23 mouse cellular contexts compared by ENCODE assay signal in the genomic region with DNA sequence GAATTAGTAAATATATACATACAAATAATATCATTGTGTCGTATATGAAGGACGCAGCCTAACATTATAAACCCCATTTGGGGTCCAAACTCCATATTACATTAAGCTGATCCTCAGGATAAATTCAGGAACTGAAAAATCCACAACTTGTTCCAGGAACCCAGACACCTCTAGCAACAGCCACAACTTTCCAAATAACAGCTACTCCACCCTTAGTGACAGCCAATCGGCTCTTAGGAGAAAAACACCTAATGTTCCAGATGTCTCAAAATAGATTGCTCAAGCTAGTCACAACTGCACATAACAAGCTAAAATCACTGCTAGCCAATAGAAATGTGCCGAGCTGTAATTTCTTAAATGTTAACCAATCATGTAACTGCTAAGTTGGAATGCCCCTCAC.
DNase-seq lines count a peak whose midpoint lies in the region; ATAC-seq and TF ChIP-seq lines count a peak whose summit lies in the region.
"Had no signal": no experiment of that assay in that cellular context is flagged by ENCODE, and none has a peak within 500 bp of the region (broad histone marks: within the 10 kb centered on the region; RNA-seq: fewer than 3 reads in every experiment).

No protein-coding gene starts in this region.

- H3K79me2 ChIP-seq in CH12.LX (replicated peaks; ENCODE audit: control insufficient read depth, extremely low read depth, insufficient read depth, poor library complexity, severe bottlenecking) = no peaks in the 10 kb centered on the region

- no peak overlapping the region for H3K4me3 ChIP-seq in lung, postnatal 0 days (ENCODE audit: low read depth, low read length)
- no peak overlapping the region for H3K4me3 ChIP-seq in CH12.LX (replicated peaks in 1 of 3; ENCODE audit: low read depth in 2 of 3, low read length in 2 of 3, poor library complexity in 1 of 3)
- H3K4me3 ChIP-seq: embryonic facial prominence, embryonic 10.5 days; embryonic facial prominence, embryonic 12.5 days; forebrain, embryonic 13.5 days; forebrain, embryonic 15.5 days had no signal

- in situ Hi-C loops in CH12.LX (cut with MboI; ENCODE audit: low pct_ligation_motif_present, low pct_unique_long_range_greater_than_20kb, low sequenced_read_pairs) = no loop called here

- H3K27ac ChIP-seq in lung, postnatal 0 days (ENCODE audit: low read length) = no peak overlapping the region
- no peak overlapping the region for H3K27ac ChIP-seq in CH12.LX (ENCODE audit: insufficient read depth, low read depth)
- H3K27ac ChIP-seq: embryonic facial prominence, embryonic 10.5 days; embryonic facial prominence, embryonic 12.5 days; forebrain, embryonic 13.5 days; forebrain, embryonic 15.5 days had no signal

- TF ChIP-seq RAD21 in CH12.LX (IDR thresholded peaks at IDR 0.05; ENCODE audit: low read depth, low read length) = no peak

- H3K36me3 ChIP-seq in lung, postnatal 0 days (ENCODE audit: insufficient read depth, low read length) = no peaks in the 10 kb centered on the region
- no peaks in the 10 kb centered on the region for H3K36me3 ChIP-seq in CH12.LX (replicated peaks in 1 of 2; ENCODE audit: control insufficient read depth in 1 of 2, insufficient read depth in 1 of 2, low read length in 1 of 2)
- H3K36me3 ChIP-seq: embryonic facial prominence, embryonic 10.5 days; embryonic facial prominence, embryonic 12.5 days; forebrain, embryonic 15.5 days; G1E had no signal

- dilution Hi-C loops in CH12.LX (cut with MboI; ENCODE audit: extremely low pct_ligation_motif_present, extremely low pct_unique_long_range_greater_than_20kb, low sequenced_read_pairs) = no loop called here

- H3K9ac ChIP-seq in lung, postnatal 0 days (replicated peaks; ENCODE audit: low read depth) = no peak overlapping the region
- no peak overlapping the region for H3K9ac ChIP-seq in CH12.LX (ENCODE audit: insufficient read depth, low read depth)
- H3K9ac ChIP-seq: embryonic facial prominence, embryonic 12.5 days; forebrain, embryonic 13.5 days; forebrain, embryonic 15.5 days had no signal

- no peaks in the 10 kb centered on the region for H3K27me3 ChIP-seq in lung, postnatal 0 days (replicated peaks; ENCODE audit: insufficient read depth, low read length)
- H3K27me3 ChIP-seq in CH12.LX (replicated peaks) = no peaks in the 10 kb centered on the region
- H3K27me3 ChIP-seq: embryonic facial prominence, embryonic 12.5 days; forebrain, embryonic 13.5 days; forebrain, embryonic 15.5 days; Patski had no signal

- ATAC-seq in lung, postnatal 0 days = no peak
- ATAC-seq: activated CD4-positive, CD25-positive, alpha-beta regulatory T cell, adult 4 months; forebrain, embryonic 13.5 days; forebrain, embryonic 15.5 days; Patski had no signal

- H3K4me2 ChIP-seq in lung, postnatal 0 days (replicated peaks; ENCODE audit: low read depth, low read length) = no peak overlapping the region
- H3K4me2 ChIP-seq in CH12.LX (ENCODE audit: insufficient read depth, low read depth, poor library complexity, severe bottlenecking) = peak overlapping the region; percentile 15; the same call in 1 of the 2 replicates
- H3K4me2 ChIP-seq: embryonic facial prominence, embryonic 12.5 days; forebrain, embryonic 13.5 days; forebrain, embryonic 15.5 days had no signal

- intact Hi-C loops in heart, postnatal 25 days (cut with DNase I) = no loop called here
- intact Hi-C loops in heart, postnatal 14 days (cut with DNase I) = no loop called here

- no peaks in the 10 kb centered on the region for H3K9me3 ChIP-seq in lung, postnatal 0 days (ENCODE audit: low read length)
- peaks cover 4% of the 10 kb centered on the region for H3K9me3 ChIP-seq in CH12.LX (replicated peaks; ENCODE audit: low read length)
- H3K9me3 ChIP-seq: embryonic facial prominence, embryonic 10.5 days; embryonic facial prominence, embryonic 12.5 days; forebrain, embryonic 13.5 days; forebrain, embryonic 15.5 days; G1E had no signal

- TF ChIP-seq EP300 in lung, postnatal 0 days (IDR thresholded peaks at IDR 0.05) = no peak
- peak; percentile 58 for TF ChIP-seq EP300 in CH12.LX (IDR thresholded peaks at IDR 0.05; ENCODE audit: low read length)

- TF ChIP-seq POLR2A in CH12.LX (IDR thresholded peaks at IDR 0.05; ENCODE audit: low read depth, low read length) = no peak

- WGBS in lung, postnatal 0 days = 86% methylated on average over 4 of the region's 4 CpGs

- H3K4me1 ChIP-seq in lung, postnatal 0 days (ENCODE audit: insufficient read depth, low read depth, low read length) = no peaks in the 10 kb centered on the region
- H3K4me1 ChIP-seq in CH12.LX (ENCODE audit: control insufficient read depth in 1 of 2, insufficient read depth in 2 of 2) = peaks cover 0 to 5% of the 10 kb centered on the region in 2 experiments; a peak in 2 of 4 replicates
- H3K4me1 ChIP-seq: embryonic facial prominence, embryonic 10.5 days; embryonic facial prominence, embryonic 12.5 days; forebrain, embryonic 13.5 days; forebrain, embryonic 15.5 days had no signal

- peak; percentile 25 to 28 for DNase-seq in heart, adult 18-20 months
- no peak for DNase-seq in heart, postnatal 25 days (ENCODE audit: low spot score)
- peak; percentile 25 to 27 for DNase-seq in heart, adult 9 months (ENCODE audit: low spot score in 2 of 2)
- DNase-seq in heart, postnatal 14 days = no peak
- peak; percentile 9 for DNase-seq in lung, postnatal 0 days (ENCODE audit: low spot score)
- no peak for DNase-seq in lung, postnatal 25 days (ENCODE audit: low spot score)
- DNase-seq in CH12.LX (ENCODE audit: extremely low read depth) = peak; percentile 56
- DNase-seq in right cerebral cortex, postnatal 10 days (ENCODE audit: low spot score in 2 of 2) = no peak
- DNase-seq: adrenal gland, adult 8-10 months; adrenal gland, postnatal 14 days; adrenal gland, postnatal 36 days; cerebellum, adult 11-12 months; cerebellum, adult 2 months; cerebellum, adult 9-10 months; cerebellum, postnatal 10 days; cerebellum, postnatal 25 days had no signal

- no peak for TF ChIP-seq CTCF in lung, postnatal 0 days (IDR thresholded peaks at IDR 0.05)
- no peak for TF ChIP-seq CTCF in CH12.LX (conservative IDR thresholded peaks at IDR 0.05 in 1 of 2, IDR thresholded peaks at IDR 0.05 in 1 of 2; ENCODE audit: low read depth in 2 of 2, low read length in 2 of 2)

TF ChIP-seq in CH12.LX, 34 proteins besides CTCF, POLR2A, EP300 and RAD21:
- TF ChIP-seq PAX5 (IDR thresholded peaks at IDR 0.05; ENCODE audit: low read length) (no peak), SIN3A (IDR thresholded peaks at IDR 0.05; ENCODE audit: low read length) (peak; percentile 30; the same call in 1 of the 2 replicates), MAZ (IDR thresholded peaks at IDR 0.05; ENCODE audit: low read depth, low read length) (no peak), MXI1 (IDR thresholded peaks at IDR 0.05; ENCODE audit: low read depth, low read length) (no peak), MAFK (IDR thresholded peaks at IDR 0.05; ENCODE audit: insufficient replicate concordance, low read length) (0 out of 2 replicates have a peak, but pooled peaks have one; percentile 34), HCFC1 (IDR thresholded peaks at IDR 0.05; ENCODE audit: low read depth, low read length) (no peak), MEF2A (IDR thresholded peaks at IDR 0.05; ENCODE audit: borderline replicate concordance, low read depth, low read length) (peak; percentile 61; the same call in 1 of the 2 replicates), IRF4 (IDR thresholded peaks at IDR 0.05; ENCODE audit: low read depth, low read length) (peak; percentile 12; the same call in 1 of the 2 replicates), TBP (conservative IDR thresholded peaks at IDR 0.05; ENCODE audit: low read depth, low read length) (no peak), ZNF384 (IDR thresholded peaks at IDR 0.05; ENCODE audit: low read depth, low read length) (no peak)
TF ChIP-seq in CH12.LX: peak in this region for 4.

Comparison
In these comparisons a context has a peak if more than half of its experiments do, and no peak if none do; other contexts are left out.
1. DNase-seq: peak in heart, adult 18-20 months (2 of 2), heart, adult 9 months (2 of 2), lung, postnatal 0 days (single experiment) and CH12.LX (single experiment); none in heart, postnatal 25 days (single experiment), heart, postnatal 14 days (0 of 2), lung, postnatal 25 days (single experiment) and right cerebral cortex, postnatal 10 days (0 of 2).